Mouse (Mus musculus) cortical plate, adult 2 months (tissue): Measurements from ENCODE around the gene Ahnak.

ENCODE experiments used
- CTCF ChIP-seq: fragments of 200-500 bp; IDR thresholded peaks from 2 replicates; pipeline ENCODE4 v1.5.1; 2011; ENCODE audit warnings: mild to moderate bottlenecking, control low read depth, low read length; ENCODE audit not compliant: insufficient read depth; ENCODE audit errors: extremely low read depth
- POLR2A ChIP-seq: fragments of 200-500 bp; IDR thresholded peaks from 2 replicates; pipeline ENCODE4 v1.6.1; 2011; ENCODE audit warnings: mild to moderate bottlenecking, low read length, control low read depth; ENCODE audit not compliant: insufficient read depth; ENCODE audit errors: extremely low read depth

GRCm38 (mm10) chr19:9073776-9074411 lies 84.8 kb downstream of the Ahnak start:
- TF ChIP-seq CTCF = no peak
- TF ChIP-seq POLR2A = no peak
